Mouse (Mus musculus) forebrain, embryonic 11.5 days (tissue): ENCODE measurements at regions not wholly inside any gene's neighbourhood (a gene's known extent, or its start where the extent isn't known, plus 50 kb on each side); places are given as distances from the start of the nearest gene placed in this dataset.
"Not testable (repeated sequence)": the region's sequence is repeated elsewhere in the genome, so short reads cannot be mapped to it uniquely, and the experiment has no call there.

Source experiments
- ATAC-seq: fragments of 200-750 bp; cut with Nextera tagmentation; replicated peaks from 2 replicates; pipeline ENCODE4 v1.8.0; 2017; ENCODE audit warnings: moderate TSS enrichment; ENCODE audit not compliant: low FRiP score
- DNase-seq: peaks from one replicate; pipeline ENCODE4 v3.0.0-alpha.2; 2017; ENCODE audit warnings: low spot score
- H3K27ac ChIP-seq: fragments of 300-500 bp; sonication (generic); 2 replicates; pipeline ENCODE4 v1.5.1; 2014; ENCODE audit warnings: low read depth, low read length
- H3K27me3 ChIP-seq: fragments of 300-500 bp; sonication (generic); 2 replicates; pipeline ENCODE4 v1.6.1; 2014; ENCODE audit warnings: mild to moderate bottlenecking, low read length, mixed read lengths; ENCODE audit not compliant: control insufficient read depth, insufficient read depth
- H3K36me3 ChIP-seq: fragments of 300-500 bp; sonication (generic); 2 replicates; pipeline ENCODE4 v1.6.1; 2014; ENCODE audit warnings: mild to moderate bottlenecking, low read length, moderate library complexity, mixed read lengths; ENCODE audit not compliant: control insufficient read depth, insufficient read depth
- H3K4me1 ChIP-seq: fragments of 300-500 bp; sonication (generic); replicated peaks from 2 replicates; pipeline ENCODE4 v1.6.1; 2014; ENCODE audit warnings: low read length, mixed read lengths; ENCODE audit not compliant: control insufficient read depth, insufficient read depth
- H3K4me2 ChIP-seq: fragments of 300-500 bp; sonication (generic); 2 replicates; pipeline ENCODE4 v1.6.1; 2014; ENCODE audit warnings: low read depth, mild to moderate bottlenecking, low read length, moderate library complexity, mixed read lengths; ENCODE audit not compliant: severe bottlenecking
- H3K4me3 ChIP-seq: fragments of 300-500 bp; sonication (generic); 2 replicates; pipeline ENCODE4 v1.5.1; 2014; ENCODE audit warnings: low read depth, low read length
- H3K9ac ChIP-seq: fragments of 300-500 bp; sonication (generic); 2 replicates; pipeline ENCODE4 v1.6.1; 2014; ENCODE audit warnings: low read length
- H3K9me3 ChIP-seq: fragments of 300-500 bp; sonication (generic); 2 replicates; pipeline ENCODE4 v1.6.1; 2016; ENCODE audit warnings: low read length, mixed read lengths; ENCODE audit not compliant: control insufficient read depth
- WGBS: fragments of 180-500 bp; shearing (Covaris S2); extraction: QIAGEN DNeasy Blood & Tissue Kit; methylation state at CpG from one replicate; pipeline ENCODE4 v1.1.7; 2014; 5-methylcytosine and 5-hydroxymethylcytosine counted together

DNA sequence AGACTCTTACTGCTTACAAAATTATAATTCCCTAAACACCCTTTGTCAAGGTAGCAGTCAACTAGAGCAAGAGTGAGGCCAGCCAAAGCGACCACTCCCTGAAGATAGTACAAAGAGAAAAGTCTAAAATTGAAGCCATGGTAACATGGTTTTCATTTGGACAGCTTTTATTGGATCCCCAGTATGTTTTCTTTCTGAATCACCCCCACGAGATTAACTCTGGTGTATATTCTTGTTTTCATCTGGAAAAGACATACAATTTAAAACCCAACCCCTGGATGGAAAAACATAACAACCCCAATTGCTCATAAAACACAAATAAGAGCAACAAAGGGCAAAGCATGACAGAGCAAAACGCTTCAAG, 1339.0 kb downstream of the Zfp704 start:
- H3K27me3 ChIP-seq = no peaks in the 10 kb centered on the region
- 76% methylated on average over 3 of the region's 3 CpGs for WGBS
- H3K36me3 ChIP-seq = no peaks in the 10 kb centered on the region
- H3K4me3 ChIP-seq = no peak overlapping the region
- H3K4me2 ChIP-seq = no peak overlapping the region
- no peak for DNase-seq
- no peaks in the 10 kb centered on the region for H3K9me3 ChIP-seq
- no peak overlapping the region for H3K9ac ChIP-seq
- no peak for ATAC-seq
- no peaks in the 10 kb centered on the region for H3K4me1 ChIP-seq
- H3K27ac ChIP-seq = no peak overlapping the region

GRCm38 (mm10) chr3:8270009-8270934, 1339.6 kb downstream of the Zfp704 start:
- no peaks in the 10 kb centered on the region for H3K27me3 ChIP-seq
- no peak overlapping the region for H3K4me3 ChIP-seq
- ATAC-seq = no peak
- no peak overlapping the region for H3K4me2 ChIP-seq
- no peaks in the 10 kb centered on the region for H3K36me3 ChIP-seq
- H3K9me3 ChIP-seq = no peaks in the 10 kb centered on the region
- no peak for DNase-seq
- H3K9ac ChIP-seq = no peak overlapping the region
- 56% methylated on average over 1 of the region's 1 CpGs for WGBS
- H3K27ac ChIP-seq = no peak overlapping the region
- no peaks in the 10 kb centered on the region for H3K4me1 ChIP-seq

- no peaks in the 10 kb centered on the region for H3K36me3 ChIP-seq
- H3K9me3 ChIP-seq = no peaks in the 10 kb centered on the region
- H3K27ac ChIP-seq = no peak overlapping the region
- H3K27me3 ChIP-seq = no peaks in the 10 kb centered on the region
- H3K4me1 ChIP-seq = no peaks in the 10 kb centered on the region
- H3K4me3 ChIP-seq = no peak overlapping the region
- WGBS = 84% methylated on average over 3 of the region's 3 CpGs
- ATAC-seq (no peak), DNase-seq (no peak)
- H3K4me2 ChIP-seq = no peak overlapping the region
- no peak overlapping the region for H3K9ac ChIP-seq
These were observed 1344.1 kb downstream of the Zfp704 start for GRCm38 (mm10) chr3:8265783-8266182.

DNA sequence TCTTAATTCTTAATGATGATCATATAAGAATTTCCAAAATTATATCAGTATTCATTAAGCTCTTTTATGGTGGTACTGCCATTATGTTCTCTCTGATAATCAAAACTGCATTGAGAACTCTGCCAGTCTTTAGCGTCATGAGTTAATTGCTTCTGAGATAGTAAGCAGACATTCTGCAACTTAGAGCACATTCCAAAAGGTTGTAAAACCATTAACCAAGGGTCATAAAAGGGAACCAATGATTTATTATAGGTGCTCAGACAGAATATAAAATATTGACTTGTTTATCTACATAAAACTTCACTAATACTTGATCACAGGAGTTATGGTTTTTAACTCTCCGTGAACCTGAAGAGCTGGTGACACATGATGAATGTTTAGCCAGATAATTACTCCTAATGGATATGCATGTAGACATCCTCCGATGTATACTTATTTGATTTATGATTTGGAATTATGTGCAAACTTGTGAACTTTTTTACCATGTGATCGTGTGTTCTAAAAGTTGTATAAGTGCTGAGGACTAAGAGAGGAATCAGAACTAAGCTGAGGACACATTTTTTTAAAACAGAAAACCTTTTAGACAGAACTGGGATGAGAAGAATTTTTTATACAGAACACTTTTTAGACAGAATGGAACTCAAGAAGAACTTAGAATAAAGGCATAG, 1345.4 kb downstream of the Zfp704 start:
- DNase-seq = no peak
- ATAC-seq = no peak
- H3K4me1 ChIP-seq = no peaks in the 10 kb centered on the region
- no peak overlapping the region for H3K4me3 ChIP-seq
- H3K9me3 ChIP-seq = no peaks in the 10 kb centered on the region
- no peak overlapping the region for H3K27ac ChIP-seq
- H3K27me3 ChIP-seq = no peaks in the 10 kb centered on the region
- no peak overlapping the region for H3K9ac ChIP-seq
- no peaks in the 10 kb centered on the region for H3K36me3 ChIP-seq
- no peak overlapping the region for H3K4me2 ChIP-seq
- 95% methylated on average over 4 of the region's 4 CpGs for WGBS

DNA sequence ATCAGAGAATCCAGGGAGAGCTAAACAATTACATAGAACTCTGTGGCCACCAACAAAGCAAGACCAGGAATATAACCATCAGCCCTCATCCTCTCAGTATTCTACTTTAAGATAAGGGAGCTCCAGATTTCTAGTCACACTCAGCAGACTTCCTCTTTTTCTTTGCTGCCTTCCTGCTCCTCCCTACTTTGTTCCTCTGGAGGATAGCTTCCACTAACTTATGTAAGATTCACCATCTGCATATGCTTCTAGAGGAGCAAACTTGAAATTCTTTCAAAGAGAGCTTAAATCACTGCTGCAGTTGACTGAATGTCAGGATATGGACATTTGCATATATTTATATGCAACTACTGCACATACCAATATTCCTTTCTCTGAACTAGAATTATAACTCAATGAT, 1352.6 kb downstream of the Zfp704 start:
- DNase-seq (no peak), ATAC-seq (no peak)
- Histone ChIP-seq H3K4me2 (no peak overlapping the region), H3K4me1 (no peaks in the 10 kb centered on the region), H3K9ac (no peak overlapping the region), H3K27ac (no peak overlapping the region), H3K36me3 (no peaks in the 10 kb centered on the region), H3K27me3 (no peaks in the 10 kb centered on the region), H3K4me3 (no peak overlapping the region), H3K9me3 (no peaks in the 10 kb centered on the region)

- no peak overlapping the region for H3K4me3 ChIP-seq
- WGBS = 84% methylated on average over 2 of the region's 2 CpGs
- H3K9me3 ChIP-seq = no peaks in the 10 kb centered on the region
- ATAC-seq (no peak), DNase-seq (no peak)
- H3K27ac ChIP-seq = no peak overlapping the region
- no peak overlapping the region for H3K9ac ChIP-seq
- no peaks in the 10 kb centered on the region for H3K36me3 ChIP-seq
- no peaks in the 10 kb centered on the region for H3K4me1 ChIP-seq
- no peak overlapping the region for H3K4me2 ChIP-seq
- no peaks in the 10 kb centered on the region for H3K27me3 ChIP-seq
These were observed 1357.6 kb downstream of the Zfp704 start for GRCm38 (mm10) chr3:8252311-8252710.

GRCm38 (mm10) chr3:8248911-8249310, 1361.0 kb downstream of the Zfp704 start:
- Histone ChIP-seq H3K27ac (no peak overlapping the region), H3K4me3 (no peak overlapping the region), H3K9me3 (no peaks in the 10 kb centered on the region), H3K36me3 (no peaks in the 10 kb centered on the region), H3K27me3 (no peaks in the 10 kb centered on the region), H3K4me2 (no peak overlapping the region), H3K4me1 (no peaks in the 10 kb centered on the region), H3K9ac (no peak overlapping the region)
- 79% methylated on average over 1 of the region's 1 CpGs for WGBS
- DNase-seq = no peak
- ATAC-seq = no peak

GRCm38 (mm10) chr3:8245822-8246221, 1364.1 kb downstream of the Zfp704 start:
- H3K4me2 ChIP-seq, H3K36me3 ChIP-seq, H3K4me1 ChIP-seq, ATAC-seq, DNase-seq, H3K27ac ChIP-seq, H3K9ac ChIP-seq, H3K9me3 ChIP-seq, H3K4me3 ChIP-seq, H3K27me3 ChIP-seq: not testable (repeated sequence)
- 31% methylated on average over 1 of the region's 1 CpGs for WGBS
